Mouse (Mus musculus): ENCODE results near the gene Psmc3. TPM values are rescaled to one million over a fixed set of nuclear protein-coding genes. Genes with fewer than 3 reads are reported as not detected.

Psmc3 gene
- polyA plus RNA-seq, 1 experiment from 2014 or later, result 369 TPM

DNA sequence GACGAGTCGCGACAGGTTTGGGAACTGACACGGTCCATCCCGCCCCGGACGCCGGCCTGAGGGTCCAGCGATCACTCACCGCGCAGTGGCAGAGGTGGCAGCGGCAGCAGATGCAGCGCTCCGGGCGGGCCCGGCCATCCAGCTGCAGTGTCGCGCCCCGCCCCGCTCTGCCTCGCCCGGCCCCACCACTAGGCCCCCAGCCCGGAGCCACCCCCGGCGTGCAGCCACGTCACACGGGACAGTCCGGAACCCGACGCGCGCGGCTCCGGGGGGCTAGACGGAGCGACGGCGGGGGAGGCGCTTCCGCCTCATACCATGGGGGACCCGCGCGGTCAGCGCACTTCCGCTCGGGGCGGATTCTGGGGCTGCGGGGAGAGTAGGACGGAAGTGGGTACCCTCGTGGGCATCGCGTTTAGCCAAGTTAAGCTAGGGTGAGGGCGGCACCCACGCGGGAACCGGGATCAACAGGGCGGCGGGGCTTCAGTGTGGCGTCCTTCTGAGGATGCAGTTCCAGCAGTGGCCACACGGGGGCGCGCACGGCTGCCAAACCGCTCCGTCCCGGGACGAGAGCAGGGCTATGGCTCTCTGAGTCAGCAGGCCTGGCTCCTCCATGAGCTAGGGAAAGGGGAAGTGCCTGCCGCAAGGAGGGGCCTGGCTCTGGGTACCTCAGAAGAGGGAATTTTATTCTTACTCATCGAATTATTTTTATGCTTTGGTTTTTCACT is 16.4 kb downstream of the Psmc3 start, which contains the start of gene Slc39a13:
TSS of gene Slc39a13 (minus strand) at position 342 of the 725 bp plus-strand sequence.
- ATAC-seq (ENCODE audit: low FRiP score), result peak; percentile 95
- Histone ChIP-seq H3K9ac (ENCODE audit: low read length) (peak within 1 kb of the TSS; percentile 78), H3K27me3 (ENCODE audit: control insufficient read depth, insufficient read depth, low read length) (no peaks in the 10 kb centered on the region), H3K4me3 (ENCODE audit: low read depth, low read length) (peak within 1 kb of the TSS; percentile 66), H3K4me1 (ENCODE audit: control insufficient read depth, insufficient read depth, low read length) (peaks cover 18% of the 10 kb centered on the region), H3K27ac (ENCODE audit: low read depth, low read length) (peak within 1 kb of the TSS; percentile 60), H3K4me2 (peak within 1 kb of the TSS; percentile 65), H3K36me3 (ENCODE audit: control insufficient read depth, insufficient read depth, low read length) (no peaks in the 10 kb centered on the region), H3K9me3 (ENCODE audit: control insufficient read depth, low read length) (no peaks in the 10 kb centered on the region)
- DNase-seq (ENCODE audit: low spot score, missing footprints), result peak; percentile 100
- under 1% methylated on average over 63 of the region's 69 CpGs for WGBS

- Histone ChIP-seq H3K4me3 (ENCODE audit: low read depth, low read length) (peak overlapping the region; percentile 66), H3K9ac (ENCODE audit: low read length) (peak overlapping the region; percentile 78), H3K27me3 (ENCODE audit: control insufficient read depth, insufficient read depth, low read length) (no peaks in the 10 kb centered on the region), H3K36me3 (ENCODE audit: control insufficient read depth, insufficient read depth, low read length) (no peaks in the 10 kb centered on the region), H3K4me2 (peak overlapping the region; percentile 65), H3K9me3 (ENCODE audit: control insufficient read depth, low read length) (no peaks in the 10 kb centered on the region), H3K27ac (ENCODE audit: low read depth, low read length) (peak overlapping the region; percentile 60), H3K4me1 (ENCODE audit: control insufficient read depth, insufficient read depth, low read length) (peaks cover 18% of the 10 kb centered on the region)
- ATAC-seq (ENCODE audit: low FRiP score) (peak; percentile 10; the same call in 1 of the 2 replicates), DNase-seq (ENCODE audit: low spot score, missing footprints) (no peak)
- WGBS, result 84% methylated on average over 10 of the region's 10 CpGs
These were observed 17.2 kb downstream of the Psmc3 start for GRCm38 (mm10) chr2:91071059-91071458.

DNA sequence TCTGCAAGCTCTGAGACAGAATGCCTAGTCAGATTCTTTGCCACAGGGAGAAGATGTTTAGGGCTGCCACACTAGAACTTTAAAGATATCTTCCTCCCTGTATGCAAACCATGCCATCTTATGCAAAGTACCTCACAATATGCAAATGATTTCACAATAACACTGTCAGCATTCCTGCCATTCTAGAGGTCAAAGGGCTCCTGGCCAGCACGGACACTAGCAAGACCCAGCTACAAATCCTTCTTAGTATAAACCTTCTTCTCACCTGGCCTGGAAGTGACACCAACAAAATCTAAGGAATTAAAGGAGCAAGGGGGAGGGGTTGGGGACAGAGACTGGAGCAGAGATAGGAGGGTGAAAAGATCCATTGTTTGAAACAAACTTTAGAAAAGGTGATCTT is 18.3 kb downstream of the Psmc3 start:
- Histone ChIP-seq H3K4me1 (ENCODE audit: control insufficient read depth, insufficient read depth, low read length) (peaks cover 18% of the 10 kb centered on the region), H3K36me3 (ENCODE audit: control insufficient read depth, insufficient read depth, low read length) (no peaks in the 10 kb centered on the region), H3K4me3 (ENCODE audit: low read depth, low read length) (no peak overlapping the region), H3K9ac (ENCODE audit: low read length) (no peak overlapping the region), H3K27me3 (ENCODE audit: control insufficient read depth, insufficient read depth, low read length) (no peaks in the 10 kb centered on the region), H3K27ac (ENCODE audit: low read depth, low read length) (no peak overlapping the region), H3K9me3 (ENCODE audit: control insufficient read depth, low read length) (no peaks in the 10 kb centered on the region), H3K4me2 (no peak overlapping the region)
- 29% methylated on average over 1 of the region's 1 CpGs for WGBS
- no peak for ATAC-seq (ENCODE audit: low FRiP score)
- DNase-seq (ENCODE audit: low spot score, missing footprints), result no peak

- ATAC-seq (ENCODE audit: low FRiP score), result no peak
- H3K27me3 ChIP-seq (ENCODE audit: control insufficient read depth, insufficient read depth, low read length), result no peaks in the 10 kb centered on the region
- peak overlapping the region; percentile 82 for H3K4me2 ChIP-seq
- no peak overlapping the region for H3K27ac ChIP-seq (ENCODE audit: low read depth, low read length)
- no peaks in the 10 kb centered on the region for H3K36me3 ChIP-seq (ENCODE audit: control insufficient read depth, insufficient read depth, low read length)
- WGBS, result 21% methylated on average over 12 of the region's 12 CpGs
- H3K9ac ChIP-seq (ENCODE audit: low read length), result peak overlapping the region; percentile 67
- peak overlapping the region; percentile 46; the same call in 1 of the 2 replicates for H3K4me3 ChIP-seq (ENCODE audit: low read depth, low read length)
- no peaks in the 10 kb centered on the region for H3K9me3 ChIP-seq (ENCODE audit: control insufficient read depth, low read length)
- peaks cover 6% of the 10 kb centered on the region for H3K4me1 ChIP-seq (ENCODE audit: control insufficient read depth, insufficient read depth, low read length)
- DNase-seq (ENCODE audit: low spot score, missing footprints), result no peak
These were observed 24.1 kb downstream of the Psmc3 start for GRCm38 (mm10) chr2:91077957-91078313.

DNA sequence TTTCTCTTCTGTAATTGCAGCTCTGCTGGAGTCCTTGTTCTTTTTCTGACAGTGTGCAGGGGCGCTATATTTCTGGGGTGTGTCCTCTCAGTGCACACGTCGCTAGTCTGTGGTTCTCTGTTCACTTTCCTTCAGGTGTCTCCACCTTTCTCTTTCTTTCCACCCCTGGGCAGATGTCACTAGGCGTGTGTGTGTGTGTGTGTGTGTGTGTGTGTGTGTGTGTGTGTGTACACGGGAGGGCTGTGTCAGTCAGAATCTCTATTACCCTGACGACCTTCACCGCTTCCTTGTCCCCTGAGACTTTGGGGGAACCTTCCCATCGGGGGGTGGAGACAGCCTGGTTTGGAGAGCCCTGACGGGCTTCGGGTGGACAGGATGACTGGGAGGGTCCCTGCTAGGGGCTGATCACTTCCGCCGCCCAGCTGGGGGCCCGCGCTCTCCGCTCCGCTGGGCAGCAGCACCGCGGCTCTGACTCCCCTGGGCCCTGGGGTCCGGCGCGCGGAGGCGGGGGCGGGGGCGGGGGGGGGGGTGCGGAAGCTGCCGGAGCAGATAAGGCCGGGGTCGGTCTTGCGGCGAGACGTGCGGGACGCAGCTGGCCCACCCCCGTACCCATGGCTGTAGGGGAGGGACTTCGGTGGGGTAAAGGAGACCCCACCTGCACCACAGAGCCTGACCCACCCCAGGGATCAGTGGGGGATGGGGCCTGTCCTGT is 24.7 kb downstream of the Psmc3 start:
- H3K4me3 ChIP-seq (ENCODE audit: low read depth, low read length), result peak overlapping the region; percentile 46
- 2% methylated on average over 24 of the region's 36 CpGs for WGBS
- no peaks in the 10 kb centered on the region for H3K27me3 ChIP-seq (ENCODE audit: control insufficient read depth, insufficient read depth, low read length)
- ATAC-seq (ENCODE audit: low FRiP score), result peak; percentile 87
- H3K36me3 ChIP-seq (ENCODE audit: control insufficient read depth, insufficient read depth, low read length), result no peaks in the 10 kb centered on the region
- H3K27ac ChIP-seq (ENCODE audit: low read depth, low read length), result no peak overlapping the region
- H3K9me3 ChIP-seq (ENCODE audit: control insufficient read depth, low read length), result no peaks in the 10 kb centered on the region
- H3K4me1 ChIP-seq (ENCODE audit: control insufficient read depth, insufficient read depth, low read length), result peaks cover 6% of the 10 kb centered on the region
- peak overlapping the region; percentile 67 for H3K9ac ChIP-seq (ENCODE audit: low read length)
- peak overlapping the region; percentile 82 for H3K4me2 ChIP-seq
- peak; percentile 87 for DNase-seq (ENCODE audit: low spot score, missing footprints)

GRCm38 (mm10) chr2:91079026-91079384 is 25.2 kb downstream of the Psmc3 start:
- no peaks in the 10 kb centered on the region for H3K27me3 ChIP-seq (ENCODE audit: control insufficient read depth, insufficient read depth, low read length)
- peak overlapping the region; percentile 82 for H3K4me2 ChIP-seq
- no peak for ATAC-seq (ENCODE audit: low FRiP score)
- peak overlapping the region; percentile 67 for H3K9ac ChIP-seq (ENCODE audit: low read length)
- H3K4me1 ChIP-seq (ENCODE audit: control insufficient read depth, insufficient read depth, low read length), result peaks cover 6% of the 10 kb centered on the region
- H3K36me3 ChIP-seq (ENCODE audit: control insufficient read depth, insufficient read depth, low read length), result no peaks in the 10 kb centered on the region
- DNase-seq (ENCODE audit: low spot score, missing footprints), result peak; percentile 91
- WGBS, result 33% methylated on average over 5 of the region's 5 CpGs
- H3K27ac ChIP-seq (ENCODE audit: low read depth, low read length), result no peak overlapping the region
- H3K9me3 ChIP-seq (ENCODE audit: control insufficient read depth, low read length), result no peaks in the 10 kb centered on the region
- peak overlapping the region; percentile 46 for H3K4me3 ChIP-seq (ENCODE audit: low read depth, low read length)

DNA sequence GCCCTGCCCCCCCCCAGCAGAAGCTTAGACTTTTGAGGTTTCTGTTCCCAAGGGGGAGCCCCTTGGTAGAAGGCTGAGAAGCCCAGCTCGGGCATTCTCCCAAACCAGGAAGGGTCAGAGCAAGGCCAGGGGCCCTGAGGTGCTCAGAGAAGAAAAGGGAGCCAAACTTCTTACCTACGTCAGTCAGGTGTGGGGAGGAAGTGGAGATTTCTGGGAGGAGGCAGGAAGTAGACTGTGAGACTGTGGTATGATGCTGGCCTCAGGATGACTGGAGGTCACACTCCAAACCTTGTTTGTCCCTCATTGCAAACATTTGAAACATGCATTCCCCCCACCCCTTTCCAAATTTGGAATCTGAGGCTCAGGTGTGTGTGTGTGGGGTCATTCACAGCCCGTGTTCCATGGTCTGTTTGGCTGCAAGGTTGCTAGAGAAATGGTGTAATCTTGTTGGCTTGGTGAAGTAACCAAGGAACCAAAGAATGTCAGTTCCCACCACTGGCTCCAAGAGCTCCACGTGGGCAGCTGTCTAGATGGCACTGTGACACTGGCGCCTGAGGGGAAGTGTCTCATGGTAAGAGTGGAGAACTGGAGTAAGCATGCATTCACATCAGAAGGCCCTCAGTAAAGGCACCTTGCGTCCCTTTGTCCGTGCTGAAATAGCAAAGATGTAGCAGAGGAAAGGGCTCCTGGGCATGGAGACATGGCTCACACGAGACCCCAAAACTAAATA is 27.1 kb downstream of the Psmc3 start:
- Histone ChIP-seq H3K4me1 (ENCODE audit: control insufficient read depth, insufficient read depth, low read length) (peaks cover 6% of the 10 kb centered on the region), H3K27me3 (ENCODE audit: control insufficient read depth, insufficient read depth, low read length) (no peaks in the 10 kb centered on the region), H3K4me2 (no peak overlapping the region), H3K4me3 (ENCODE audit: low read depth, low read length) (no peak overlapping the region), H3K9me3 (ENCODE audit: control insufficient read depth, low read length) (no peaks in the 10 kb centered on the region), H3K9ac (ENCODE audit: low read length) (no peak overlapping the region), H3K27ac (ENCODE audit: low read depth, low read length) (no peak overlapping the region), H3K36me3 (ENCODE audit: control insufficient read depth, insufficient read depth, low read length) (no peaks in the 10 kb centered on the region)
- 80% methylated on average over 8 of the region's 8 CpGs for WGBS
- no peak for ATAC-seq (ENCODE audit: low FRiP score)
- DNase-seq (ENCODE audit: low spot score, missing footprints), result no peak

GRCm38 (mm10) chr2:91081775-91082695 is 28.2 kb downstream of the Psmc3 start, which contains the start of gene Spi1:
Gene Spi1 (plus strand): TSS chr2:91082390.
- ATAC-seq (ENCODE audit: low FRiP score) (no peak), DNase-seq (ENCODE audit: low spot score, missing footprints) (no peak)
- no peaks in the 10 kb centered on the region for H3K9me3 ChIP-seq (ENCODE audit: control insufficient read depth, low read length)
- peaks cover 6% of the 10 kb centered on the region for H3K4me1 ChIP-seq (ENCODE audit: control insufficient read depth, insufficient read depth, low read length)
- no peak within 1 kb of the TSS for H3K9ac ChIP-seq (ENCODE audit: low read length)
- no peaks in the 10 kb centered on the region for H3K27me3 ChIP-seq (ENCODE audit: control insufficient read depth, insufficient read depth, low read length)
- no peak within 1 kb of the TSS for H3K4me3 ChIP-seq (ENCODE audit: low read depth, low read length)
- no peaks in the 10 kb centered on the region for H3K36me3 ChIP-seq (ENCODE audit: control insufficient read depth, insufficient read depth, low read length)
- 86% methylated on average over 13 of the region's 13 CpGs for WGBS
- H3K27ac ChIP-seq (ENCODE audit: low read depth, low read length), result no peak within 1 kb of the TSS
- H3K4me2 ChIP-seq, result no peak within 1 kb of the TSS

Measured in midbrain, embryonic 11.5 days (tissue).